Mouse (Mus musculus): Measurements from ENCODE around the gene Taf6.

DNA sequence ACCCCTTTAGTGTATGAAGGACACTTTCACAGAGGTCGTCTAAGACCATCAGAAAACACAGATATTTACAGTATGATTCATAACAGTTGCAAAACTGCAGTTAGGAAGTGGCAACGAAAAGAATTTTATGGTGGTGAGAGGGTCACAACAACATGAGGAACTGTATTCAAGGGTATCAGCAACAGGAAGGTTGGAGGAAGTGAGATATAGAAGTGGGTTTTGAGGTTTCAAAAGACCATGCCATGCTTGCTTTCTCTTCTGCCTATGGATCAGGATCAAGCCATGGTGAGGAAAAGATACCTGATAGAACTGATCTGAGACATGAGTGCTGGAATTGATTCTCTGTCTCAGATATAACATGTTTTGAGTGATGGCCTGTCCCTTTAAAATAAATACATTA lies 40.1 kb upstream of the Taf6 start:
- TF ChIP-seq POLR2A (IDR thresholded peaks at IDR 0.05; ENCODE audit: low read depth, low read length) (no peak), MYC (IDR thresholded peaks at IDR 0.05; ENCODE audit: low read depth, low read length) (no peak), MAX (IDR thresholded peaks at IDR 0.05; ENCODE audit: low read length) (no peak), CTCF (conservative IDR thresholded peaks at IDR 0.05 in 1 of 2, IDR thresholded peaks at IDR 0.05 in 1 of 2; ENCODE audit: low read depth in 2 of 2, low read length in 2 of 2) (no peak), EP300 (IDR thresholded peaks at IDR 0.05; ENCODE audit: low read length) (0 out of 2 replicates have a peak, but pooled peaks have one; percentile 42), BHLHE40 (IDR thresholded peaks at IDR 0.05; ENCODE audit: low read depth, low read length) (no peak), RCOR1 (conservative IDR thresholded peaks at IDR 0.05; ENCODE audit: low read depth, low read length) (no peak), ZC3H11A (IDR thresholded peaks at IDR 0.05; ENCODE audit: low read depth, low read length) (no peak), RAD21 (IDR thresholded peaks at IDR 0.05; ENCODE audit: low read depth, low read length) (no peak), UBTF (IDR thresholded peaks at IDR 0.05; ENCODE audit: low read depth, low read length) (no peak), JUND (conservative IDR thresholded peaks at IDR 0.05; ENCODE audit: low read depth, low read length) (no peak)
